Mouse (Mus musculus) cerebellum, adult 11 months (tissue): ENCODE results near the gene Zfp617.
A peak's percentile ranks its signal among the peaks of the same experiment; 100 is the strongest.
"Not testable (repeated sequence)": the region's sequence is repeated elsewhere in the genome, so short reads cannot be mapped to it uniquely, and the experiment has no call there.

ENCODE experiments used
- DNase-seq: peaks from one replicate; pipeline ENCODE4 v3.0.0; 2022

Gene Zfp617

DNA sequence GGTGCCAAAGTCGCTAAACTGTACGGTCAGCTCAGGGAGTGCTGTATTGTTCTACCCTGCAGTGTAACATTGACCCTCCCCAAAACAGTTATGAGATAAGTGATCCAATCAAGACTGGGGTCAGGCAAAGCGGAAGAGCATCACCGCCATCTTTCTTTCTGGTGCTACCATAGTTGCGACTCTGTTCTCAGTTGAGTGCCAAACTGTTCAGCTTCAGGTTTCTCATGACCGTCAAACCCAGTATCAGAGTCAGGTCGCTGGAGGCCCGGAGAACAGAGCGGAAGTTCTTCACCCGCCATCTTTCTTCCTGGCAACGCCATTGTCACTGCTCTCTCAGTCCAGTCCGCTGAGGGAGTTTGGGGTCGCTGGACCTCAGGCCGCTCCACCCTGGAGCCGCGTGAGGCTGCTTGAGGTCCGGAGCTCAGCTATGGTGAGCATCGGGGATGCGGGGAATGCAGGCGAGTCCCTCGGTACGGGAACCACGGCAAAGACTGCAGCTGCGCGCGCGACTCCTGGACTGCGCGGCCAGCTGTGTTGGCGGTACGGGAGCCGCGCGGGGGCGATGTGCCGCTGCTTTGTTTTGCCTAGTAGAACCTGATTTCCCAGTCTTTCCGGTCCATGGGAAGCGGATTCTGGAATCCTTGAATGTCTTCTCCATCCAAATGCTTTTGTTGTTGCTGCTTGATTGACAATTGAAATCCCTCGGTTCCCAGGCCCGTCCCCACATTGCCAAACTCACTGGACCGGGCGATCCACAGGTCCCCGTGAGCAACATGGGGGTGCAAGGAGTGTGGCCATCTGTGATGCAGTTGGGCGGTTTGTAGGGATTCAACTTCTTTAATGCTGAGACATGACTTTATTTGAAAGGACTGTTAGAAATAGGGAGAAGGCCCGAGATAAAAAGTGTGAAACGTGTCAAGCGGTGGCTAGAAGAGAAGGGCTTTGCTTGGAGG lies at the start of gene Zfp617, which contains the start of gene Zfp882:
Gene Zfp617, plus strand, starts transcription at position 327 of the 953 bp plus-strand sequence.
Gene Zfp882, plus strand, starts transcription at position 300 of the 953 bp plus-strand sequence.
- peak; percentile 86 for DNase-seq

DNA sequence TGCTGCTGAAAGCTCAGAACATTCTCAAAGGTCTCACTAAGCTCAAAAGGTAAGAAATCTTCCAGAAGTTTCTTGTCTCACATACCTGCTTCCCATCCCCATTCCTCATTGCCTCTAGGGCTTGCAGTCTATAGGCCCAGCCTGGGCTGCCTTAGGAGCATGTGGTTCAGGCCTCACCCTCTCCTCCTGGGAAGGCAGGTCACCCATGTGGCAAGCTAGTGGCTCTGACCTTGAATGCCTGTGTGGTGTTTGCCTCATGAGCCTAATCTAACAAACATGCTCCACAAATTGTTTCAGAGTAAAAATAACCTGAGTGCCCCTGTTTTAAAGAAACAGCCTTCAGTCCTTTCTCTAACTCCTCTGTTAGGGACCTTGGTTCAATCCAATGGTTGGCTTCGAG lies 46.9 kb upstream of the Zfp617 start:
- not testable (repeated sequence) for DNase-seq

DNA sequence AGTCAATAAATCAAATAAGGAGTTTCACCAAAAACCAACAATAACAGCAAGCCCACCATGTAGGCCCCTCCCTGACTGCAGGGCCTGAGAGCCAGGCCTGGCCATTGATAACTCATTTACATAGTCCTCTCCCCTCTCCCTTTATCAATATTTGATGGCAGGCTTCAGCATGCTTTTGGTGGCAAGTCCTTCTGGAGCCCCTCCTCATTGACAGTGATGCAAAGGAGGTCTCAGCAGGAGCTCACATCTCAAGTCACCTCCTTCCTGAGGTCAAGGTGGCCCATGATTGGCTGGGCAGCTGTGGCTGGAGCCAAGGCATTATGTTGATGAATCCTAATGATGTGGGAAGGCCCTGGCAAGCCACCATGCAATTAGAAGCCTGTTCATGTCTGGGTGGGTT lies 46.4 kb upstream of the Zfp617 start:
- DNase-seq: not testable (repeated sequence)

DNA sequence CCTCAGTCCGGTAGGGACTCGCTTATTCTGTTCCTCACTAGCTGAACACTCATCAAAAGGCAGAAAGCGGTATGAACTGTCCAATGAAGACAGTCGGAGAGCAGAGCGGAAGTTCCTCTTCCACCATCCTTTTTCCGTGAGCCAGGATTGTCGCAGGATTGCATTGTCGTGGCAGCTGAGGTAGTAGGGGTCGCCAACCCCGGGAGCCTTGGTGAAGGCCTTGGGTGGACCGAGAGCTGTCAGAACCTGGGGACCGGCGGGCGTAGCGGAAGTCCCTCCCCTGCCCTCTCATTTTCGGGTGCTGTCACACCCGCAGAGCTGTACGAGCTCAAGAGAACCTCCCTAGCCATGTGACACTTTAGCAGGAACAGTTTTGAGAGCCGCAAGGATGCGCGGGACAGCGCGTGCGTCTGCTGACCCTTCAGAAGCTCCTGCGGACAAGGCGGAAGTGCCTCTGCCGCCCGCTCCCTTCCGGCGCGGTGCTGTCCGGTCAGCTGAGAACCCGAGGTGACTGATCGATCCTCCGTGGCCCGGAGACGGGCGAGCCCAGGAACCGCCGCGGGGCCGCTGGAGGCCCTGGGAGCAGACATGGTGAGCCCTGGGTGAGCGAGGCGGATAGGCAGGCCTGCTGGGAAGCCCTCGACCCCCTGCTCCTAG lies 26.7 kb upstream of the Zfp617 start, which contains the start of gene Zfp709:
Gene Zfp709, plus strand, starts transcription at position 402 of the 657 bp plus-strand sequence.
- peak; percentile 60 for DNase-seq

DNA sequence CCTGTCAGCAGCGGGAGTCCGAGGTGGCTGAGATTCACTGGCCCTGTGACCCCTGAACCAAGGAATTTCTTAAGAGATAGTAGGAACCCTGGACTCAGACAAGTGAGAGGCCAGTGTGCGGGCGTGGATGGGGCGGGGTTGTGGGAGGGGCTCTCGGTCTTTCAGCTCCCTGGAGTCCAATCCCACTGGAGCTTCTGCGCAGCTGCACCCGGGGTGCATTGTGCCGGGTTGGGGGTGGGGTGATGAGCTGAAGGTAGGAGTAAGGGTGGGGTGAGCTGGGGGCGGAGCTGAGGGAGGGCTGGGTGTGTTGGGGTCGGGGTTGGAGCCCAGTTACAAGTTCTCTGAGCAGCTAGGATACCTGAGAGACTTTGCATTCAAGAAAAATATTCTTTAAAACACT lies 7.8 kb upstream of the Zfp617 start:
- not testable (repeated sequence) for DNase-seq

DNA sequence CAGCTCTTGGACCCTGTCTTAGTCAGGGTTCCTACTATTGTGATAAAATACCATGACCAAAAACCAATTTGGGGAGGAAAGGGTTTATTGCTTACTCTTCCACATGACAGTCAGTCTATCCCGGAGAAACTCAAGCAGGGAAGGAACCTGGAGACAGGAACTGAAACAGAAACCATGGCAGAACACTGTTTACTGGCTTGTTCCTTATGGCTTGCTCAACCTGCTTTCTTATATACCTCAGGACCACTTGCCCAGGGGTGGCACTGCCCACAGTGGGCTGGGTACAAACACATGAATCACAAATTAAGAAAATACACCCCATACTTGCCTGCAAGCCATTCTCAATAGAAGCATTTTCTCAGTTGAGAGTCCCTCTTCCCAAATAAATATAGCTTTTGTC lies 5.4 kb upstream of the Zfp617 start:
- not testable (repeated sequence) for DNase-seq

DNA sequence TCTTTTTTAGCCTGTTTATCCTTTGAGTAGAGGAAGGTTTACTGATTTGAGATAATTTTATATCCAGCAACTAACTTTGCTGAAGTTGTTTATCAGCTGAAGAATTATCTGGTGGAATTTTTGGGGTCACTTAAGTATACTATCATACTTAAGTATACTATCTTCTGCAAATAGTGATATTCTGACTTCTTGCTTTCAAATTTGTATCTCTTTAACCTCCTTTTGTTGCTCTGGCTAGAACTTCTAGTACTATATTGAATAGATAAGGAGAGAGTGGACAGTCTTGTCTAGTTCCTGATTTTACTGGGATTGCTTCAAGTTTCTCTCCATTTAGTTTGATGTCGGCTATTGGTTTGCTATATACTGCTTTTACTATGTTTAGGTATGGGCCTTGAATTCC lies 1.6 kb upstream of the Zfp617 start:
- no peak for DNase-seq

DNA sequence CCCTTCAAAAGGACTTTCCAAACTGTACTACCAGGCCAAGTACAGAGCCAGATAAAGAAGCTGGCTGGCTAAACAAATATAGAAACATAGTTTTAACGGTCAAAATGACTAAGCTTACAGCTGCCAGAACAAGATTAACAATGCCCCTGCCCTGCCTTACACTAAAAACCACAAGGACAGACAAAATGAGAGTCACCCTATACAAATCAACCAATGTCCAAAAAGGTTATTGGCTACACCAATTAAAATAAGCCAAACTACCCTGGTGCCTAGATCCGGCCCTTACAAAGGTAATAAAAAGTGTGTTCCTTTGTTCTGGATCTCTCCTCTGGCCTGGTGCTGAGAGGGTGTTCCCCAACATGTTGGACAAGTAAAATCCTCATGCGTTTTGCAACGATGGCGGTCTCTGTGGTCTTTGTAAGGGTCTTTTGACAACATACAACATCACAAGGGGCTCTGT lies 607 bp upstream of the Zfp617 start:
- no peak for DNase-seq

DNA sequence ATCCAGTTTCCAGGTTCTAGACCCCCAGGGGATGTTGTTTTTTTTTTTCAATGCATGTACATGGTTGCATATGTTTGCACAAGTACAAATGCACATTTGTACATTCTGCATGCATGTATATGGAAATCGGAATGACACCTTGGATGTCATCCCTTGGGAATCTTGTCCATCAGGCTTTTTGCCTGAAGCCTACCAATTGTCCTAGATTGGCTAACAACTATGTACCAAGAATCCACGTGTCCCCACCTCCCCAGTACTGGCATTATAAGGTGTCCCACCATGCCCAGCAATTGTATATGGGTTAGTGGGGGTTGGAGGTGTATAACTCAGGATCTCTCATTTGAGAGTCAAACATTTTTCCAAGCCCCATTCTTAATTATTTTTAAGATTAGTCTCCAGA lies 3.9 kb downstream of the Zfp617 start:
- DNase-seq: no peak

DNA sequence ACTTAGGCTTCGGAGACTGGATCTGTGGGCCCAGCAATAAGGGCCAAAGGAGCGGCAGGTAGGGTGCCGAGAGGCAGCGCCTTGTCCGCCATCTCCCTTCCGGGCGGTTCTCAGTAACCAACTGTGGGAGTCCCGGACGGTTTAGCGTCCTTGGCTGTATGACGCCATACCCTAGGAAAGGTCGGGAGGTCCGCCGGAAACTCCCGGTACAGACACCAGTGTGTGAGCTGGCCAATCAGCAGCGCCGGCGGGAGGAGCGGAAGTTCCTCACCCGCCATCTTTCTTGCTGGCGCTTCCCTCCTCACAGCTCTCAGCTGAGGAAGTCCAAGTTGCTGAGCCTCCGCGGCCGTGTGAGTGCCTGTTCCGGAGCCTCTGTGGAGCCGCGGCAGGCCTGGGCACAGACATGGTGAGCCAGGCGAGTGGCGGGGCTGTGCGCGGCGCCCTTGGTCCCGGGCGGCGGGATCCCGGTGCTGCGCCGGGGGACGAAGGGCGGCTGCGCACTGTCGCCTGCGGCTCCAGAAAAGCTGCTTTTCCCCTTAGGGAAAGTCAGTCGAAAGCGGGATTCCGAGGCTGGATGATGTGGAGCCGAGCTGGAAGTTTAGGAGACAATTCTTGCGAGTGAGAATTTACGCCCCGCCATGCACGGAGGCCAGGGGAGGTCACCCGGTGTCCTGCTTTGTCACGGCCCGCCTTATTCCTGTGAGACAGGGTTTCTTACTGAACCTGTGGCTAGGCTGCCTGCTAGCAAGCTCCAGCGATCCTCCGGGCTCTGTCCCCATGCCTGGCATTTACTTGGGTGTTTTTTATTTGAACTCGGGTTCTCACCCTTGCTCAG lies 14.3 kb downstream of the Zfp617 start:
- peak; percentile 92 for DNase-seq

DNA sequence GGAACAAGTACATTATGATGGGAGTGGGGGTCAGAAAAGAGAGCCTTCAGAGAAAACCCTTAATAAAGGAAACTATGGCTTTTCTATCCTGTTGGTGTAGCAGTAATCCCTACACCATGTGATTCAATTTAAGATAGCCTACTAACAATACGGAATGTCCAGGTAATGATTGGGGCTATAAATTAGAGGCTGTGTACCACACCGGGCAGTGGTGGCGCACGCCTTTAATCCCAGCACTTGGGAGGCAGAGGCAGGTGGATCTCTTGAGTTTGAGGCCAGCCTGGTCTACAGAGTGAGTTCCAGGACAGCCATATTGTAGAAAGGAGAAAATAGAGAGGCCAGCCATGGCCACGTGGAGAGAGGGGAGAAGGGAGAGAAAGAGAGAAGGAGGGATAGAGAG lies 17.4 kb downstream of the Zfp617 start:
- no peak for DNase-seq

DNA sequence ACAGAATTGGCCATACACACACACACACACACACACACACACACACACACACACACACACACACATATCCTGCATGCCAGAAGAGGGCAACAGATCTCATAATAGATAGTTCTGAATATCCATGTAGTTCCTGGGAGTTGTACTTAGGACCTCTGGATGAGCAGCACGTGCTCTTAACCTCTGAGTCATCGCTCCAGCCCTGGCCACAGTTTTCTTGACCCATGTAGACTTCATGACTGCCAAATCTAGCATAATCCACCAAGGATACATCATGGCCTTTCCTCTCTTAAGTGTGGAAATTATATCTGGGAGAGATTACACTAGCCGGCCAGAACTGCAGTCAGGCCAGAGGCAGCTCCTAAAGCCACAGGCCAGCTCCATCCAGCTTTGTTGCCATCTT lies 18.1 kb downstream of the Zfp617 start:
- DNase-seq: no peak

DNA sequence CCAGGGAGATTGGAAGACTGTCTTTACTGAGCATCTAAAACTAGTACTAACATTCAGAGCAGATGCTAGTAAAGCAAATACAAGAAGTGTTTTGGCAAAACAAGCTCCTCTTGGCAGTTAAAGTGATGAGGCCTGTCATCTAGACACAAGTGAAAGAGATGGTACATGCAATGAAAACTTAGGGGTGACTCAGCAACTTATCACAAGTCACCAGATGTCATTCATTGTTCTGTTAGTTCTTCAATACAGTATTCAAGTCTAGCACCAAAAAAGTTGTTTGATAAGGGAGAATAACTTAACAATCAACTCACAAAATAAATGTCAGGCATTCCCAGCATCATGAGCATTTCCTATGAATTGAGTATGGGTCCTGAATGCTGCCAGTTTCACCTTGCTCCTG lies 19.3 kb downstream of the Zfp617 start:
- no peak for DNase-seq

DNA sequence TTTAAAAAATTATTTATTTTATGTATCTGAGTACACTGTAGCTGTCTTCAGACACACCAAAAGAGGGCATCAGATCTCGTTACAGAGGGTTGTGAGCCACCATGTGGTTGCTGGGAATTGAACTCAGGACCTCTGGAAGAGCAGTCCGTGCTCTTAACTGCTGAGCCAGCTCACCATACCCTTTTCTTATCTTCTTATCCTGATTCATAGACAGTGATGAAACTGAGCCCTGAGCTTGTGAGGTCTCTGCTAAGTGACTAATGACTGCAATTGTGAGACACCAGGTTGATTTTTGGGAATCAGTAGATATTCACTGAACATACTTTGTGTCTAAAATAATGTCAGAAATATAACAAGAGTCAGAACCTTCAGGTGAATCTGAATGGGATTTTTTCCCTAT lies 29.6 kb downstream of the Zfp617 start:
- not testable (repeated sequence) for DNase-seq

DNA sequence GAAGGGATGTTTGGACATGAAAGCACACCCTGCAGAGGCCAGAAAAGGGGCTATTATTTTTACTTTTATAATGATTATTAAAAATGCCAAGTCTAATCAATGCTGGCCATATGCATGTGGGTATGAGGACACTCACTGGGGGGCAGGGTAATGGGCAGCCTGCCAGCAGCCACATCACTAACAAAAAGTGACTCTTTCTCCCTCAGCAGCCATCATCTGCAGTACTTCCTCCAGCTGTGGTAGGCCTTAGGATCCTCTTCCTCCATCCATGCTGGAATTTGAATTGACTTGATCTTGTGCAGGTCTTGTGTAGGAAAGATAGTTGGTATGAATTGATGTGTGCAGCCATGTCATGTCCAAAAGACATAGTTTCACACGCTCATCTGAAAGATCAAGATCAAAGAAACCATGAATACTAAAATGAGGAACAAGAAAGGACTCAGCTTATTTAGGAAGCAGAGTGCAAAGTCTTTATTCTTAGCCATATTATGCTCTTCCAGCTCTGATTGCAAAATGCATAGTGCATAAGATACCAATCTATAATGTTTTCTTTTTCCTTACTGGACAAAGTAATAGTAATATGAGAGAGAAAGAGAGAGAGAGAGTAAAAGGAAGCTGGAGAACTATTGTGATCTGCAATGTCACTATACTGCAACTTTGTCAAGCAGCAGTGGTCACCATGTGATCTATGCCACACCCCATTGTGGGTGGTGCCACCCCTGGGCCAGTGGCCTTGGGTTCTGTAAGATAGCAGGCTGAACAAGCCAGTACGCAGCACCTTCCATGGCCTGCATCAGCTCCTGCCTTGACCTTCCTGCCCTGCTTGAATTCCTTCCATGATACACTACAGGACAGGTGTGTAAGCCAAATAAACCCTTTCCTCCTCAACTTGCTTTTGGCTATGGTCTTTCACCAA lies 32.1 kb downstream of the Zfp617 start:
- DNase-seq: no peak

DNA sequence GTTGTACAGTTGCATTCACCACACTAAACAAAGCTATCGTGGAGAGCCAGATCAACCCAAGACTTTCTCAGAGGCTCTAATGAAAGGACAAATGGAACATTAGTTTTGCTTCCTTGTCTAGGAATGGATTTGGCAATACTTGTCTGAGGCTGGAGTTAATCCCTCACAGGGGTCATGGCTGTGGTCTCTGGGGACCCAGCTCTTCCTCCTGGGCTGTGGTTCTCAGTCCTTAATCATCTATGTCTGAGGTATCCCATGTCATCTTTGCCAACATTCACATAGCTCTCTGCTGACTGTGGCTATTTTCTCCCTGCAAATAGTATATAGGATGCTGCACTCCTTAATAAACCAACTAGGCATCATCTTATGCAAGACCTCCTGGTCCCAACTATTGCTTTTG lies 33.3 kb downstream of the Zfp617 start:
- no peak for DNase-seq

DNA sequence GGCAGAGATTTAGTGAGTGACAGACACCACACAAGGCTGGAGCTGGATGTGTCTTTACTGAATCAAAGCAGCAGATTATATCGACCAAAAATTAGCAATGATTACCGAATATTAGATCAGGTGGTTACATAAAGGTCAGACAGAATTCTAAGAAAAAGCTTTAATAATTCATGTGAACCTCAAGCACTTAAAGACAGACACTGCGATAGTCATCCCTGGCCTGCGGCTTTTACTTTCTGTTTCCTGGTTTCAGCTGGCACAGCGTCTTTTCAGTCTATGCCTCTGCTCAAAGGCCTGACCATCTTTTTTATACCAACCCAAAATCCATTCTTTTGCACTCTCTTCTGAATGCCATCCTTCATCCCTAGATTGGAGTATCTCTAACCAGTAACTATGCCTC lies 40.2 kb downstream of the Zfp617 start:
- DNase-seq: no peak

DNA sequence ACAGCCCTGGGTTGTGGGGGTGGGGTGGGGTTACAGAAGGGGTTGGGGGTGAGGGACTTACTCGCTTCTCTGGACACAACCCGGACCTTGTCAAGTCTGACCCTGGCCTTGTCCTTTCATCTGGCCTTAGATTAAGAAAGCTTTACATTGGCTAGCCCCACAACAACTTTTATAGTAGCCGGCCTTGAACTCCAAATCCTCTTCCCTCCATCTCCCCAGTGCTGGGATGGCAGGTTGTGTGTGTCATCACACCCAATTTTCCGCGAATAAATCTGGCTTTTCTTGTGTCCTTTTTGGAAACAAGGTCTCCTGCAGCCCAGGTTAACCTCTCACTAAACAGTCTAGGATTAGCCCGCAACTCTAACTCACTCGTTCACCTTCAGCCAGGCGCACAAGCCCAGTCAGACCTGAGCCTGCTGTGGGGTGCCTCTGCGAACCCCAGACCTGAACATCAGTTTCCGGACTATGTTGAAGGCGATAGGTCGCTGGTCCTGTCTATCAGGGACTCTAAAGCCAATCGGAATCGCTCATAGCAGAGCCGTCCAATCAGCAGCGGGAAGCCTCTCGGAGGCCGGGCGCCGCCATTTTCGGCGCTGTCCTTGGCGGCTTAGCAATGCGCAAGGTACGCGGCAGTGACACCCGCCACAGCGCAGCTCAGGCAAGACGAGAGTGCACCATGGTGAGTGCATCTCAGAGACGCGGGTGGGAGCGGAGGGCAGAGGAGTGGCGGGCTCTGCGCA lies 42.2 kb downstream of the Zfp617 start, which contains the start of gene Zfp961:
Gene Zfp961, plus strand, starts transcription at position 557 of the 740 bp plus-strand sequence.
- DNase-seq: peak; percentile 97

DNA sequence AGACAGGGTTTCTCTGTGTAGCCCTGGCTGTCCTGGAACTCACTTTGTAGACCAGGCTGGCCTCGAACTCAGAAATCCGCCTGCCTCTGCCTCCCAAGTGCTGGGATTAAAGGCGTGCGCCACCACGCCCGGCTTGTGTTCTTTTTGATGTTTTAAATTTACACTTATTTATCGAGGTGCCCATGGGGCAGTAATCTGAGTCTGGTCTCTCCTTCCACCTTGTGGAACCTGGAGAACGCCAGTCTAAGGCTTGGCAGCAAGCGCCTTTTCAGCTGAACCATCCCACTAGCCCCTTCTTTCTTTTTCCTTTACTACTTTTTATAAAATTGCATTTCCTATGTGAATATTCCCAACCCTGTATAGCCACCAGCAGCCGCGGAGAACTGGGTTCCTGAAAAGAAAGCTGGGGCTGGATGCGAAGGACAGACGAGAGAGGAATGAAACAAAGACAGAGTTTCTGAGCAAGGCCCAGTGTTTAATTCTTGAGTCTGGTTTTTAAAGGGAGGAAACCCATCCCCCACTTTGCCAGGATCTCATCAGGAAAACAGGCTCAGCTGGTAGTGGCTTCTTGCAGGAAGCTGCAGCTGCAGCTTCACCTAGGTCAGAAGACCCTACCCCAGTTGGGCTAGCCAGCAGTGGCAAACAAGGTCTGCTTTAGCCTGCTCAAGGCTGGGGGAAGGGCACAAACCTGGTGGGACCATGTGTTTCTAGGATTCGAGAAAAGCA lies 43.2 kb downstream of the Zfp617 start:
- DNase-seq: peak; percentile 9

DNA sequence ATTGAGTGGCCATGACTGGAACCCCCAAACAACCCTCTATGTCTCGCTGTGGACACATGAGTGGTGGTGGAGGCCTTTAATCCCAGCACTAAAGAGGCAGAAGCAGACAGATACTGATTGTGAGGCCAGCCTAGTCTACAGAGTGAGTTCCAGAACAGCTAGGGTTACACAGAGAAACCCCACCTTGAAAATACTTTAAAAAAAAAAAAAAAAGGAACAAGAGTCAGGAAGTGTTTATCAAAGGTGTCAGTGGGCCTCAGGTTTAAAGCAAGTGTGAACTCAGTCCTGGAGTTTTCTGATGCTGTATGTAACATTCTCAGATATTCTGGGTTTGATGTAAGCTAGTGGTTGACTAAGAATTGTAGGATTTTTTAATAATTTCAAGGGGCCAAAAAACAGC lies 44.1 kb downstream of the Zfp617 start:
- no peak for DNase-seq
